ENCODE assay signal across 8 mouse cellular contexts in genomic region chr12:76532926-76533376, GRCm38 (mm10). TPM values are rescaled to one million over a fixed set of nuclear protein-coding genes. Genes with fewer than 3 reads are reported as not detected.
DNase-seq lines count a peak whose midpoint lies in the region; ATAC-seq and TF ChIP-seq lines count a peak whose summit lies in the region.

No protein-coding gene starts in this region.

- H3K36me3 ChIP-seq in hindbrain, embryonic 11.5 days (ENCODE audit: control insufficient read depth, insufficient read depth, low read length): no peaks in the 10 kb centered on the region

- H3K27me3 ChIP-seq in hindbrain, embryonic 11.5 days (ENCODE audit: control insufficient read depth, insufficient read depth, low read length): peaks cover 50% of the 10 kb centered on the region

- peak overlapping the region; percentile 73 for H3K4me3 ChIP-seq in layer of hippocampus, adult 2 months
- H3K4me3 ChIP-seq in hindbrain, embryonic 11.5 days (ENCODE audit: low read depth, low read length): peak overlapping the region; percentile 55

- H3K27ac ChIP-seq in layer of hippocampus, adult 2 months: peak overlapping the region; percentile 87
- no peak overlapping the region for H3K27ac ChIP-seq in hindbrain, embryonic 11.5 days (ENCODE audit: low read depth, low read length)

- TF ChIP-seq CTCF in layer of hippocampus, adult 2 months (conservative IDR thresholded peaks at IDR 0.05): no peak

- H3K9me3 ChIP-seq in hindbrain, embryonic 11.5 days (ENCODE audit: control insufficient read depth, low read length): no peaks in the 10 kb centered on the region

- peak overlapping the region; percentile 59 for H3K9ac ChIP-seq in hindbrain, embryonic 11.5 days (ENCODE audit: low read depth, low read length)

- H3K4me1 ChIP-seq in hindbrain, embryonic 11.5 days (replicated peaks; ENCODE audit: control insufficient read depth, insufficient read depth, low read length): peaks cover 4% of the 10 kb centered on the region

- DNase-seq in layer of hippocampus, adult 2 months (ENCODE audit: low spot score in 2 of 2): no peak
- no peak for DNase-seq in layer of hippocampus, adult 9-10 months (ENCODE audit: low spot score)
- DNase-seq in ZHBTc4 (ENCODE audit: low read depth, low spot score): peak; percentile 74
- peak; percentile 62 for DNase-seq in hindbrain, embryonic 11.5 days (ENCODE audit: low spot score)
- no peak for DNase-seq in right cerebral cortex, adult 2 months (ENCODE audit: low spot score in 2 of 2)
- DNase-seq in cerebellum, adult 11 months: no peak
- no peak for DNase-seq in spleen, postnatal 14 days (ENCODE audit: low spot score in 2 of 2)

- WGBS in hindbrain, embryonic 11.5 days: under 1% methylated on average over 31 of the region's 31 CpGs

- peak; percentile 25; the same call in 1 of the 2 replicates for ATAC-seq in hindbrain, embryonic 11.5 days (ENCODE audit: low FRiP score)
- peak; percentile 48; the same call in 1 of the 2 replicates for ATAC-seq in megakaryocyte-erythroid progenitor cell, adult 5-6 weeks (replicated peaks; ENCODE audit: low FRiP score, low TSS enrichment, poor library complexity, severe bottlenecking)

- peak overlapping the region; percentile 96 for H3K4me2 ChIP-seq in hindbrain, embryonic 11.5 days (replicated peaks; ENCODE audit: low read depth, low read length)

RNA-seq across cellular contexts. Expression of gene Plekhg3, which starts 2.3 kb away (rescaled TPM):
- total RNA-seq in layer of hippocampus, adult 2 months (2021): 10 to 100 TPM; 22.9 to 24.4 TPM
- polyA plus RNA-seq in hindbrain, embryonic 11.5 days (2014; fragmentation: Nextera tagmentation; extraction: Ambion mirVana): 1.9 and 2.1 TPM in 2 replicates
- 2.4 and 3.9 TPM in 2 replicates for total RNA-seq in megakaryocyte-erythroid progenitor cell, adult 5-6 weeks (2014; fragmentation: Nextera tagmentation)
- total RNA-seq in megakaryocyte-erythroid progenitor cell, adult 5-6 weeks (2017): 0.38 and 0.42 TPM in 2 replicates

Comparison
In these comparisons a context has a peak if more than half of its experiments do, and no peak if none do; other contexts are left out.
1. DNase-seq: peak in ZHBTc4 (single experiment) and hindbrain, embryonic 11.5 days (single experiment); none in layer of hippocampus, adult 2 months (0 of 2), layer of hippocampus, adult 9-10 months (single experiment), right cerebral cortex, adult 2 months (0 of 2), cerebellum, adult 11 months (single experiment) and spleen, postnatal 14 days (0 of 2).
2. RNA of gene Plekhg3, which starts 2.3 kb away (total RNA-seq): 22.9 to 24.4 TPM in layer of hippocampus, adult 2 months; 0.38 to 3.9 TPM in megakaryocyte-erythroid progenitor cell, adult 5-6 weeks; every median in the first group is over 4 times any median in the second.